Mouse (Mus musculus) spleen, embryonic (tissue): Measurements from ENCODE around the gene Sorl1.

Experiments
- CTCF ChIA-PET: fragments of 350-600 bp; sonication (Branson Sonifier 250); formaldehyde crosslinking; loops from one replicate; lab custom pipeline; 2022; lab: Charles Lee

Gene Sorl1

GRCm38 (mm10) chr9:41975968-41976367 lies 148.1 kb downstream of the Sorl1 start:
- CTCF ChIA-PET = no interaction called here

GRCm38 (mm10) chr9:41974661-41975060 lies 149.4 kb downstream of the Sorl1 start:
- CTCF ChIA-PET = interaction anchor here (1.3 kb wide), 1 partner anchor 9 kb away, joined by 3 read pairs; no protein-coding TSS in a partner anchor

GRCm38 (mm10) chr9:41973775-41974657 lies 150.1 kb downstream of the Sorl1 start:
- CTCF ChIA-PET = interaction anchor here (1.3 kb wide), 1 partner anchor 10 kb away, joined by 3 read pairs; no protein-coding TSS in a partner anchor

GRCm38 (mm10) chr9:41969961-41970360 lies 154.1 kb downstream of the Sorl1 start:
- CTCF ChIA-PET = interaction anchor here (0.6 to 0.7 kb wide), 2 partner anchors 133 to 979 kb away, joined by 3 to 8 read pairs; no protein-coding TSS in a partner anchor

- CTCF ChIA-PET = interaction anchor here (0.7 kb wide), 1 partner anchor 978 kb away, joined by 8 read pairs; no protein-coding TSS in a partner anchor
Measured at GRCm38 (mm10) chr9:41968673-41969460, 155.2 kb downstream of the Sorl1 start.

GRCm38 (mm10) chr9:41961274-41961673 lies 162.8 kb downstream of the Sorl1 start:
- CTCF ChIA-PET = no interaction called here

- CTCF ChIA-PET = no interaction called here
Measured at GRCm38 (mm10) chr9:41958282-41958681, 165.8 kb downstream of the Sorl1 start.

GRCm38 (mm10) chr9:41953486-41953885 lies 170.6 kb downstream of the Sorl1 start:
- CTCF ChIA-PET = interaction anchor here (0.7 kb wide), 1 partner anchor 22 kb away, joined by 3 read pairs; no protein-coding TSS in a partner anchor

- CTCF ChIA-PET = no interaction called here
Measured at GRCm38 (mm10) chr9:41952650-41953204, 171.4 kb downstream of the Sorl1 start.

GRCm38 (mm10) chr9:41951472-41952129 lies 172.5 kb downstream of the Sorl1 start:
- CTCF ChIA-PET = no interaction called here

- CTCF ChIA-PET = no interaction called here
Measured at GRCm38 (mm10) chr9:41950991-41951451, 173.1 kb downstream of the Sorl1 start.

GRCm38 (mm10) chr9:41950109-41950990 lies 173.7 kb downstream of the Sorl1 start:
- CTCF ChIA-PET = interaction anchor here (0.5 kb wide), 2 partner anchors 9 to 156 kb away, joined by 3 read pairs; no protein-coding TSS in a partner anchor

GRCm38 (mm10) chr9:41949476-41949875 lies 174.6 kb downstream of the Sorl1 start:
- CTCF ChIA-PET = interaction anchor here (0.8 kb wide), 1 partner anchor 722 kb away, joined by 4 read pairs; no protein-coding TSS in a partner anchor

GRCm38 (mm10) chr9:41944964-41945363 lies 179.1 kb downstream of the Sorl1 start:
- CTCF ChIA-PET = interaction anchor here (0.6 kb wide), 1 partner anchor 50 kb away, joined by 18 read pairs; no protein-coding TSS in a partner anchor

- CTCF ChIA-PET = no interaction called here
Measured at GRCm38 (mm10) chr9:41942970-41943635, 181.0 kb downstream of the Sorl1 start.

- CTCF ChIA-PET = no interaction called here
Measured at GRCm38 (mm10) chr9:41940311-41940853, 183.7 kb downstream of the Sorl1 start.

- CTCF ChIA-PET = no interaction called here
Measured at GRCm38 (mm10) chr9:41938449-41938848, 185.6 kb downstream of the Sorl1 start.

GRCm38 (mm10) chr9:41937967-41938348 lies 186.1 kb downstream of the Sorl1 start:
- CTCF ChIA-PET = no interaction called here
